Mouse (Mus musculus) thymus, postnatal 14 days (tissue): ENCODE data around the gene Ift52.

Experiments used
- DNase-seq: peaks from one replicate; pipeline ENCODE4 v3.0.0; 2021

Ift52 gene

GRCm38 (mm10) chr2:163016916-163017743, at the start of gene Ift52:
TSS of gene Ift52 (plus strand) at chr2:163017354.
- DNase-seq: peak; percentile 92

GRCm38 (mm10) chr2:162968357-162968756, 48.8 kb upstream of the Ift52 start:
- peak; percentile 56 for DNase-seq

GRCm38 (mm10) chr2:162969101-162969500, 48.1 kb upstream of the Ift52 start:
- DNase-seq: no peak

GRCm38 (mm10) chr2:162970896-162971295, 46.3 kb upstream of the Ift52 start:
- no peak for DNase-seq

- no peak for DNase-seq
Observed at GRCm38 (mm10) chr2:162972752-162973151, 44.4 kb upstream of the Ift52 start.

GRCm38 (mm10) chr2:162973206-162973605, 43.9 kb upstream of the Ift52 start:
- no peak for DNase-seq

- DNase-seq: no peak
Observed at GRCm38 (mm10) chr2:162973637-162974036, 43.5 kb upstream of the Ift52 start.

- DNase-seq: no peak
Observed at GRCm38 (mm10) chr2:162975157-162975775, 41.9 kb upstream of the Ift52 start.

- no peak for DNase-seq
Observed at GRCm38 (mm10) chr2:162976001-162976400, 41.2 kb upstream of the Ift52 start.

- DNase-seq: no peak
Observed at GRCm38 (mm10) chr2:162984381-162984780, 32.8 kb upstream of the Ift52 start.

GRCm38 (mm10) chr2:162985923-162986322, 31.2 kb upstream of the Ift52 start:
- DNase-seq: no peak

GRCm38 (mm10) chr2:162986764-162987163, 30.4 kb upstream of the Ift52 start:
- no peak for DNase-seq

- DNase-seq: no peak
Observed at GRCm38 (mm10) chr2:162987218-162987617, 29.9 kb upstream of the Ift52 start, which contains the start of gene Sgk2. TSS of gene Sgk2 (plus strand) at chr2:162987330.

GRCm38 (mm10) chr2:162988235-162988634, 28.9 kb upstream of the Ift52 start:
- DNase-seq: no peak

GRCm38 (mm10) chr2:162991394-162992083, 25.6 kb upstream of the Ift52 start:
- DNase-seq: no peak

- DNase-seq: no peak
Observed at GRCm38 (mm10) chr2:162992084-162992437, 25.1 kb upstream of the Ift52 start.

- no peak for DNase-seq
Observed at GRCm38 (mm10) chr2:162993881-162994616, 23.1 kb upstream of the Ift52 start.

- peak; percentile 65 for DNase-seq
Observed at GRCm38 (mm10) chr2:162998528-162999230, 18.5 kb upstream of the Ift52 start.

GRCm38 (mm10) chr2:162999744-163000143, 17.4 kb upstream of the Ift52 start:
- peak; percentile 55 for DNase-seq

GRCm38 (mm10) chr2:163001071-163001470, 16.1 kb upstream of the Ift52 start:
- DNase-seq: no peak

GRCm38 (mm10) chr2:163007299-163007698, 9.9 kb upstream of the Ift52 start:
- no peak for DNase-seq

- no peak for DNase-seq
Observed at GRCm38 (mm10) chr2:163031289-163031688, 14.1 kb downstream of the Ift52 start.
